Mouse (Mus musculus) neural tube, embryonic 12.5 days (tissue): Measurements from ENCODE around the gene Krt80. TPM values are rescaled to one million over a fixed set of nuclear protein-coding genes. Genes with fewer than 3 reads are reported as not detected.

Source experiments
- ATAC-seq: fragments of 200-750 bp; cut with Nextera tagmentation; 2 replicates; pipeline ENCODE4 v1.8.0; 2017; ENCODE audit warnings: low read depth, mild to moderate bottlenecking, moderate TSS enrichment, moderate library complexity; ENCODE audit not compliant: low FRiP score
- H3K27ac ChIP-seq: fragments of 300-500 bp; sonication (generic); 2 replicates; pipeline ENCODE4 v1.5.1; 2016
- H3K27me3 ChIP-seq: fragments of 300-500 bp; sonication (generic); replicated peaks from 2 replicates; pipeline ENCODE4 v1.6.1; 2016; ENCODE audit warnings: mild to moderate bottlenecking
- H3K36me3 ChIP-seq: fragments of 300-500 bp; sonication (generic); 2 replicates; pipeline ENCODE4 v1.6.1; 2016; ENCODE audit warnings: mild to moderate bottlenecking
- H3K4me1 ChIP-seq: fragments of 300-500 bp; sonication (generic); 2 replicates; pipeline ENCODE4 v1.6.1; 2016
- H3K4me2 ChIP-seq: fragments of 300-500 bp; sonication (generic); replicated peaks from 2 replicates; pipeline ENCODE4 v1.6.1; 2016; ENCODE audit warnings: mild to moderate bottlenecking
- H3K4me3 ChIP-seq: fragments of 300-500 bp; sonication (generic); 2 replicates; pipeline ENCODE4 v1.5.1; 2016
- H3K9ac ChIP-seq: fragments of 300-500 bp; sonication (generic); 2 replicates; pipeline ENCODE4 v1.6.1; 2016; ENCODE audit warnings: mild to moderate bottlenecking
- H3K9me3 ChIP-seq: fragments of 300-500 bp; sonication (generic); 2 replicates; pipeline ENCODE4 v1.6.1; 2016; ENCODE audit warnings: mild to moderate bottlenecking
- WGBS: fragments of 180-500 bp; shearing (Covaris S2); methylation state at CpG from one replicate; pipeline ENCODE4 v1.1.7; 2016; 5-methylcytosine and 5-hydroxymethylcytosine counted together
- polyA plus RNA-seq: library from polyadenylated mRNA; unstranded; fragments of >200 nt; fragmentation: Nextera tagmentation; extraction: Ambion mirVana; gene quantifications from 2 replicates; pipeline ENCODE4 v1.2.1, GENCODE M21; 2016

Krt80 gene
- polyA plus RNA-seq, 1 experiment from 2014 or later: not detected

DNA sequence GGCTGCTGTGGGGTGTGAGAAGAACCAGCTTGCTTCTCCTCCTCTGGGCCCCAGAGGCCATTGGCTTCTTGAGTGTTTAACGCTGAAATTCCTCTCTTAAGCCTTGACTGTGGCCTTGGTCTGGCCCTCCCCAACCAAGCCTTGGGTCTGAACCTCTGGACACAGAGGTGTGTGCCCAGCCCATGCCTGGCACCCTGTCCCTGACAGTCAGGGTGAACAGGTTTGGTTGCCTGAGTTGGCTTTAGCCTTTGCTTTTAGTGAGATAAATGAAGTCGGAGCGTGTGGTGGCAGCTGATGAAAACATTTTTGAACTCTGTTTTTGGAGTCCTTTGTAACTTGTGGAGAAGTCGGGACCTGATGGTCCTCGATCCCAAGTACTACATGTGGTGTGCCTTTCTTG is 20.2 kb upstream of the Krt80 start:
- no peak for ATAC-seq
- 87% methylated on average over 5 of the region's 5 CpGs for WGBS

GRCm38 (mm10) chr15:101388034-101388541 is 18.1 kb upstream of the Krt80 start:
- Histone ChIP-seq H3K27me3 (no peaks in the 10 kb centered on the region; the same call in 1 of the 2 replicates), H3K4me1 (no peaks in the 10 kb centered on the region), H3K4me3 (no peak overlapping the region), H3K27ac (no peak overlapping the region), H3K9me3 (no peaks in the 10 kb centered on the region), H3K9ac (no peak overlapping the region), H3K36me3 (no peaks in the 10 kb centered on the region), H3K4me2 (no peak overlapping the region)
- 66% methylated on average over 5 of the region's 5 CpGs for WGBS
- ATAC-seq: no peak

More for the DNA sequence above, 20.2 kb upstream of the Krt80 start:
- Histone ChIP-seq H3K4me2 (no peak overlapping the region), H3K4me3 (no peak overlapping the region), H3K36me3 (no peaks in the 10 kb centered on the region), H3K4me1 (no peaks in the 10 kb centered on the region), H3K27ac (no peak overlapping the region), H3K9ac (no peak overlapping the region), H3K27me3 (no peaks in the 10 kb centered on the region), H3K9me3 (no peaks in the 10 kb centered on the region)

DNA sequence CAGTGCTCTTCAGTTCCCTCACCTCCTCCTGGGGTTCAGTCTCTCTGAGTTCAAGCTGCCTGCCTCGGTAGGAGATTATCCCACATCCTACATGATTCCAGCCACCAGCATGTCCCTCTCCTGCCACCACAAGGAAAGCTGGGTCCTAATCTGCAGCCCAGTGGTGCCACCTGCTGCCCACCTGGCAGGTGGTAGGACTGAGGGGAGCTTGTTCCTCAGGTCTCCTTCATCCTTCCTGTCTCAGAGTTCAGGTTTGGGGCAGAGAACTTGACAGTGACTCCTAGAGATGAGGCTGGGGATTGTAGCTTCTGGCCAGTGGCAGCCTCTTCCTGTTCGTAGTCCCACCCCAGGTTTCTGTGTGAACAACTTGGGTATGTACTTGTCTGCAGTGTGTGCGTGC is 17.2 kb upstream of the Krt80 start:
- Histone ChIP-seq H3K27ac (no peak overlapping the region), H3K9me3 (no peaks in the 10 kb centered on the region), H3K4me2 (no peak overlapping the region), H3K4me3 (no peak overlapping the region), H3K27me3 (no peaks in the 10 kb centered on the region; the same call in 1 of the 2 replicates), H3K36me3 (no peaks in the 10 kb centered on the region), H3K4me1 (no peaks in the 10 kb centered on the region), H3K9ac (no peak overlapping the region)
- no peak for ATAC-seq
- WGBS: 74% methylated on average over 3 of the region's 3 CpGs

- H3K27me3 ChIP-seq: no peaks in the 10 kb centered on the region; the same call in 1 of the 2 replicates
Measured at GRCm38 (mm10) chr15:101385064-101385463, 15.1 kb upstream of the Krt80 start.

GRCm38 (mm10) chr15:101384610-101385009 is 14.6 kb upstream of the Krt80 start:
- Histone ChIP-seq H3K36me3 (no peaks in the 10 kb centered on the region), H3K27me3 (no peaks in the 10 kb centered on the region; the same call in 1 of the 2 replicates), H3K4me2 (no peak overlapping the region), H3K27ac (no peak overlapping the region), H3K4me3 (no peak overlapping the region), H3K9me3 (no peaks in the 10 kb centered on the region), H3K9ac (no peak overlapping the region), H3K4me1 (no peaks in the 10 kb centered on the region)
- 81% methylated on average over 7 of the region's 7 CpGs for WGBS
- no peak for ATAC-seq

More at GRCm38 (mm10) chr15:101385064-101385463, 15.1 kb upstream of the Krt80 start:
- H3K9ac ChIP-seq: no peak overlapping the region
- H3K36me3 ChIP-seq: no peaks in the 10 kb centered on the region
- H3K4me2 ChIP-seq: no peak overlapping the region
- 94% methylated on average over 6 of the region's 6 CpGs for WGBS
- no peaks in the 10 kb centered on the region for H3K9me3 ChIP-seq
- no peak overlapping the region for H3K27ac ChIP-seq
- H3K4me1 ChIP-seq: no peaks in the 10 kb centered on the region
- ATAC-seq: no peak
- H3K4me3 ChIP-seq: no peak overlapping the region

GRCm38 (mm10) chr15:101382811-101383210 is 12.8 kb upstream of the Krt80 start:
- no peak for ATAC-seq
- Histone ChIP-seq H3K36me3 (no peaks in the 10 kb centered on the region), H3K27ac (no peak overlapping the region), H3K9me3 (no peaks in the 10 kb centered on the region), H3K4me1 (no peaks in the 10 kb centered on the region), H3K4me3 (no peak overlapping the region), H3K27me3 (no peaks in the 10 kb centered on the region; the same call in 1 of the 2 replicates), H3K9ac (no peak overlapping the region), H3K4me2 (no peak overlapping the region)
- 81% methylated on average over 11 of the region's 11 CpGs for WGBS

DNA sequence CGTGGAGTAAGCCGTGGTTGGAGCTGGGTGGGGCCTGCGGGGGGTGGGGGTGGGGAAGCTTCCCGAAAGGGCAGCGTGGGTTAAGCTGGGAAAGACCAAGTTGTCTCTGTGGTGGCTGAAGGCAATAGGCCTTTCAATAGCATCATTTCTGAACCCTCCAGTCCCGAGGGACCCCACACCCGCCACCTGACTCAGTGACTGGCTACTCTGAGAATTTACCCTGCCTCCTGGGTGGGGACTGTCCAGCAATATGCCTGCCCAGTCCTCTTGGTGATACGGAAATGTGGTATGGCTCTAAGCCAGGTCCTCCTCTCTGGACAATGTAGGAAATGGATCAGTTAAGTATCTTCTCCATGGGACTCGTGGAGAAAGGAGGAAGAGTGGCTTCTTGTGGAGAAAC is 11.8 kb upstream of the Krt80 start:
- Histone ChIP-seq H3K4me2 (no peak overlapping the region), H3K27ac (no peak overlapping the region), H3K27me3 (no peaks in the 10 kb centered on the region; the same call in 1 of the 2 replicates), H3K4me1 (no peaks in the 10 kb centered on the region), H3K36me3 (no peaks in the 10 kb centered on the region), H3K9ac (no peak overlapping the region), H3K4me3 (no peak overlapping the region), H3K9me3 (no peaks in the 10 kb centered on the region)
- WGBS: 74% methylated on average over 9 of the region's 9 CpGs
- ATAC-seq: no peak

DNA sequence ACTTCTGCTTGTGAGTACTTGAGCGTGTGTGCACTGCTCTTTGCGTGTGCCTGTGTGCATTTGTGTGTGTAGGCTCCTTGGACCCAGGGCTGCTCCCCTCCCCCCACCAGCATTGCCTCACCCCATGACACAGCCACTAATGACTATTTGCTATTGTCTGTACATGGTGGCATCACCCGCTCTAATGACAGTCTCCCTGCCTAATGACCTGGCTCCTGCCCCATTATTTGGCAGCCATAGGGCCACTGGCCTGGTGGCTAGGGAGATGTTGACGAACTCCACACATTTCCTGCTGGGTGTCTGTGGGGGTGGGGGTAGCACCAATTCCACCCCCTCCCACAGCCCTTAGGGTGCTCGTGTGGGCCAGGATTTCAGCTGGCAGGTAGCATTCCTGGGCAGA is 8.7 kb upstream of the Krt80 start:
- Histone ChIP-seq H3K9ac (no peak overlapping the region), H3K4me2 (no peak overlapping the region), H3K27me3 (no peaks in the 10 kb centered on the region; the same call in none of the 2 replicates), H3K4me3 (no peak overlapping the region), H3K4me1 (0 out of 2 replicates have a peak, but pooled peaks cover 4% of the 10 kb centered on the region), H3K27ac (no peak overlapping the region), H3K9me3 (no peaks in the 10 kb centered on the region), H3K36me3 (no peaks in the 10 kb centered on the region)
- no peak for ATAC-seq
- 52% methylated on average over 5 of the region's 5 CpGs for WGBS

GRCm38 (mm10) chr15:101376776-101377061 is 6.8 kb upstream of the Krt80 start:
- ATAC-seq: no peak
- Histone ChIP-seq H3K9me3 (no peaks in the 10 kb centered on the region), H3K4me3 (no peak overlapping the region), H3K27me3 (no peaks in the 10 kb centered on the region; the same call in none of the 2 replicates), H3K27ac (no peak overlapping the region), H3K4me2 (no peak overlapping the region), H3K36me3 (no peaks in the 10 kb centered on the region), H3K9ac (no peak overlapping the region), H3K4me1 (0 out of 2 replicates have a peak, but pooled peaks cover 4% of the 10 kb centered on the region)
- WGBS: 76% methylated on average over 5 of the region's 5 CpGs

- 74% methylated on average over 6 of the region's 6 CpGs for WGBS
- ATAC-seq: no peak
- H3K27ac ChIP-seq: no peak overlapping the region
Measured at GRCm38 (mm10) chr15:101375956-101376775, 6.2 kb upstream of the Krt80 start.

DNA sequence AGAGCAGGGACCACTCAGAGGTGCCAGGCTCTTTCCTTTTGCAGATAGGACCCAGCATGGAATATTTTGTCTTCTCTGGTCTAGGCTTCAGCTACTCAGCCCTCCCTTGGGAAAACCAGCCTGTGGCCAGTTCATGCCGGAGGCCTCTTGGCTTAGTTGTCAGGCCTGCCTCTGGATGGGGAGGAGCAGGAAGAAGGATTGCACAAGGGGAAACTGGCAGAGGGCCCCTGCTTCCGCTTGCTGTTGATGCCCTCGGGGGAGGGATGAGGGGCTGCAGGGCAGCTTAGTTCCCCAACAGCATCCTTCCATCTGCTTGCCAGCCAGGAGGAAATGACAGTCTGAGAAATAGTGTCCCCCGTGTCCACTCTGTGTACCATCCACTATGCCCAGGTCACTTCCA is 4.9 kb upstream of the Krt80 start:
- Histone ChIP-seq H3K27me3 (no peaks in the 10 kb centered on the region; the same call in none of the 2 replicates), H3K36me3 (no peaks in the 10 kb centered on the region), H3K9me3 (no peaks in the 10 kb centered on the region), H3K4me3 (no peak overlapping the region), H3K4me2 (no peak overlapping the region), H3K4me1 (0 out of 2 replicates have a peak, but pooled peaks cover 4% of the 10 kb centered on the region), H3K27ac (no peak overlapping the region), H3K9ac (no peak overlapping the region)
- 70% methylated on average over 4 of the region's 4 CpGs for WGBS
- no peak for ATAC-seq

More at GRCm38 (mm10) chr15:101375956-101376775, 6.2 kb upstream of the Krt80 start:
- Histone ChIP-seq H3K9ac (no peak overlapping the region), H3K4me2 (no peak overlapping the region), H3K4me1 (0 out of 2 replicates have a peak, but pooled peaks cover 4% of the 10 kb centered on the region), H3K27me3 (no peaks in the 10 kb centered on the region; the same call in none of the 2 replicates), H3K4me3 (no peak overlapping the region), H3K9me3 (no peaks in the 10 kb centered on the region), H3K36me3 (no peaks in the 10 kb centered on the region)

GRCm38 (mm10) chr15:101373286-101373898 is 3.4 kb upstream of the Krt80 start:
- no peaks in the 10 kb centered on the region for H3K36me3 ChIP-seq
- WGBS: 86% methylated on average over 16 of the region's 16 CpGs
- 0 out of 2 replicates have a peak, but pooled peaks cover 4% of the 10 kb centered on the region for H3K4me1 ChIP-seq

More at GRCm38 (mm10) chr15:101373286-101373898, 3.4 kb upstream of the Krt80 start:
- Histone ChIP-seq H3K27me3 (no peaks in the 10 kb centered on the region; the same call in none of the 2 replicates), H3K9ac (no peak overlapping the region), H3K4me2 (no peak overlapping the region), H3K27ac (no peak overlapping the region), H3K4me3 (no peak overlapping the region), H3K9me3 (no peaks in the 10 kb centered on the region)
- no peak for ATAC-seq
